Mouse (Mus musculus) stomach, postnatal 0 days (tissue): ENCODE data around the gene Nkap. TPM values are rescaled to one million over a fixed set of nuclear protein-coding genes. Genes with fewer than 3 reads are reported as not detected.
"Not testable (repeated sequence)": the region's sequence is repeated elsewhere in the genome, so short reads cannot be mapped to it uniquely, and the experiment has no call there.

Experiments used
- ATAC-seq: fragments of 200-750 bp; cut with Nextera tagmentation; 2 replicates; pipeline ENCODE4 v1.8.0; 2017; ENCODE audit not compliant: low FRiP score, low TSS enrichment
- DNase-seq: peaks from one replicate; pipeline ENCODE4 v3.0.0-alpha.2; 2016; ENCODE audit warnings: low spot score
- H3K27ac ChIP-seq: fragments of 300-500 bp; sonication (generic); replicated peaks from 2 replicates; pipeline ENCODE4 v1.5.1; 2014; ENCODE audit warnings: mild to moderate bottlenecking, control low read depth
- H3K27me3 ChIP-seq: fragments of 300-500 bp; sonication (generic); 2 replicates; pipeline ENCODE4 v1.6.1; 2014; ENCODE audit warnings: low read length; ENCODE audit not compliant: control insufficient read depth, insufficient read depth
- H3K36me3 ChIP-seq: fragments of 300-500 bp; sonication (generic); 2 replicates; pipeline ENCODE4 v1.6.1; 2014; ENCODE audit warnings: low read length, mixed read lengths; ENCODE audit not compliant: control insufficient read depth, insufficient read depth
- H3K4me1 ChIP-seq: fragments of 300-500 bp; sonication (generic); replicated peaks from 2 replicates; pipeline ENCODE4 v1.6.1; 2014; ENCODE audit warnings: antibody characterized with exemption; ENCODE audit not compliant: control insufficient read depth, insufficient read depth
- H3K4me2 ChIP-seq: fragments of 300-500 bp; sonication (generic); replicated peaks from 2 replicates; pipeline ENCODE4 v1.6.1; 2014; ENCODE audit warnings: low read depth, mild to moderate bottlenecking, control low read depth, moderate library complexity
- H3K4me3 ChIP-seq: fragments of 300-500 bp; sonication (generic); 2 replicates; pipeline ENCODE4 v1.5.1; 2014; ENCODE audit warnings: low read depth, low read length, control low read depth
- H3K9ac ChIP-seq: fragments of 300-500 bp; sonication (generic); 2 replicates; pipeline ENCODE4 v1.6.1; 2014; ENCODE audit warnings: mild to moderate bottlenecking, low read length, control low read depth, mixed read lengths
- H3K9me3 ChIP-seq: fragments of 300-500 bp; sonication (generic); 2 replicates; pipeline ENCODE4 v1.6.1; 2016; ENCODE audit warnings: low read length; ENCODE audit not compliant: control insufficient read depth
- CTCF ChIP-seq: IDR thresholded peaks from 2 replicates; pipeline ENCODE4 v1.5.1; 2016; ENCODE audit warnings: antibody characterized with exemption, low read depth, mild to moderate bottlenecking, moderate library complexity
- EP300 ChIP-seq: optimal IDR thresholded peaks from 2 replicates; pipeline ENCODE3; 2016; ENCODE audit warnings: antibody characterized with exemption
- WGBS: fragments of 180-500 bp; shearing (Covaris S2); extraction: QIAGEN DNeasy Blood & Tissue Kit; methylation state at CpG from one replicate; pipeline ENCODE4 v1.1.7; 2014; 5-methylcytosine and 5-hydroxymethylcytosine counted together
- polyA plus RNA-seq: library from polyadenylated mRNA; unstranded; fragments of >200 nt; fragmentation: Nextera tagmentation; extraction: Ambion mirVana; gene quantifications from 2 replicates; pipeline ENCODE4 v1.2.1, GENCODE M21; 2015

Nkap gene
- polyA plus RNA-seq, 1 experiment from 2014 or later, result 6.9 TPM

GRCm38 (mm10) chrX:37125511-37125910 is 1.1 kb upstream of the Nkap start:
- Histone ChIP-seq H3K9ac (no peak overlapping the region), H3K9me3 (no peaks in the 10 kb centered on the region), H3K4me1 (no peaks in the 10 kb centered on the region), H3K27ac (no peak overlapping the region), H3K36me3 (no peaks in the 10 kb centered on the region), H3K4me2 (no peak overlapping the region), H3K27me3 (no peaks in the 10 kb centered on the region), H3K4me3 (no peak overlapping the region)
- WGBS, result 92% methylated on average over 6 of the region's 7 CpGs
- TF ChIP-seq EP300, result no peak
- TF ChIP-seq CTCF, result no peak
- ATAC-seq, result no peak
- no peak for DNase-seq

DNA sequence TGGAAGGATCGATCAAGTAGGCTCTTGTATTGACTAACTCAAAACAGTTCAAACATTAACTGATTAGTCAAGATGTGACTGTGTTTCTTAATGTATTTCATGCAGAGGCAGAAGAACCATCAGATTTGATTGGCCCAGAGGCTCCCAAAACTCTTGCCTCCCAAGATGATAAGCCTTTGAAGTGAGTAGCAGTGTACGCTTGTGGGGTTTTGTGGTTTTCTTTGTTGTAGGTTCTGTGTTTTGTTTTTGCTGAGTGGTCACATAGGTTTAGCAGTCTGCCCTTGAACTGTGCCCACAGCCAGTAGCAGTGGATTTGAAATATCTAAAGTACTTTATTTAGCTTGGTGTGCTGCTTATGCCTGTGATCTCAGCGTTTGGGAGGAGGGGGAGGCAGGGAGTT is 15.1 kb downstream of the Nkap start:
- no peak for ATAC-seq
- WGBS, result 91% methylated on average over 3 of the region's 3 CpGs

DNA sequence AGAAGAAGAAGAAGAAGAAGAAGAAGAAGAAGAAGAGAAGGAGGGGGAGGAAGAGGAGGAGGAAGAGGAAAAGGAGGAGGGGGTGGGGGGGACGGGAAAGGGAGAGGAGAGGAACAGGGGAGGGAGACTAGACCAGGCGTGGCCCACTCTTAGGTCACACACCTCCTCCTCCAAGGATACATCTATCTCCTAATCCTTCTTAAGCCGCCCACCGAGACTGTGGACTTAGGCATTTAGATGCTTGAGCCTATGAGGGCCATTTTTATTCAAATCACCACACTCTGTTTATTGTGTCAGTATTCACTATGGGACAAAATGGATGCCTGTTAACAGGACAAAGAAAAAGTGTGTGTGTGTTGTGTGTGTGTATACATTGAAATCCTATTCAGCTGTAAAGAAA is 17.9 kb downstream of the Nkap start:
- not testable (repeated sequence) for H3K9me3 ChIP-seq, H3K27me3 ChIP-seq, H3K4me1 ChIP-seq, H3K36me3 ChIP-seq, H3K27ac ChIP-seq, ATAC-seq, H3K4me3 ChIP-seq, H3K4me2 ChIP-seq, DNase-seq, H3K9ac ChIP-seq
- 88% methylated on average over 2 of the region's 4 CpGs for WGBS

More for the DNA sequence above, 15.1 kb downstream of the Nkap start:
- TF ChIP-seq EP300, result no peak
- no peak for TF ChIP-seq CTCF
- Histone ChIP-seq H3K9me3 (no peaks in the 10 kb centered on the region), H3K36me3 (no peaks in the 10 kb centered on the region), H3K9ac (no peak overlapping the region), H3K4me2 (no peak overlapping the region), H3K4me1 (no peaks in the 10 kb centered on the region), H3K27me3 (no peaks in the 10 kb centered on the region), H3K4me3 (no peak overlapping the region), H3K27ac (no peak overlapping the region)
- no peak for DNase-seq

- 100% methylated on average over 2 of the region's 2 CpGs for WGBS
- Histone ChIP-seq H3K27me3 (no peaks in the 10 kb centered on the region), H3K4me2 (no peak overlapping the region), H3K9me3 (no peaks in the 10 kb centered on the region), H3K36me3 (no peaks in the 10 kb centered on the region), H3K4me3 (no peak overlapping the region), H3K9ac (no peak overlapping the region), H3K4me1 (no peaks in the 10 kb centered on the region), H3K27ac (no peak overlapping the region)
- peak; percentile 59 for TF ChIP-seq CTCF
- no peak for TF ChIP-seq EP300
- ATAC-seq (no peak), DNase-seq (peak; percentile 40)
These were observed 18.4 kb downstream of the Nkap start for GRCm38 (mm10) chrX:37144954-37145353.

DNA sequence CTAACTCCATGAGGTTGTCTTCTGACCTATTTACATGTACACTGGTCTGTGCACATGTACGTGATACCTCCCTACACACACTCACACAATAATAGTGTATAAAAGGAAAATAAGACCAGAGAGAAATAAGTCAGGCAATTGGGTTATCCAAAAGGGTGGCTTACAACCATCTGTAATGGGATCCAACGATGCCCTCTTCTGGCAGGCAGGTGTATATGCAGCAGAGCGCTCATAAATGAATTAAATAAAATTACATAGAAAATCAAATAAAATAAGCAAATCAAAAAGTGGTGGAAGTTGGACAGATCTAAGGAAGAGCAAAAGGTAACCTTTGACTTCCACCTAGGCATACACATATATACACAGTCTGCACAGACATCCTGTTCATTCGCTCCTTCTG is 31.2 kb downstream of the Nkap start:
- Histone ChIP-seq H3K9me3 (no peaks in the 10 kb centered on the region), H3K9ac (no peak overlapping the region), H3K4me2 (no peak overlapping the region), H3K27ac (no peak overlapping the region), H3K27me3 (no peaks in the 10 kb centered on the region), H3K36me3 (no peaks in the 10 kb centered on the region), H3K4me1 (no peaks in the 10 kb centered on the region), H3K4me3 (no peak overlapping the region)
- ATAC-seq (no peak), DNase-seq (no peak)
- WGBS, result 60% methylated on average over 4 of the region's 4 CpGs
- TF ChIP-seq CTCF (peak; percentile 59), EP300 (no peak)

DNA sequence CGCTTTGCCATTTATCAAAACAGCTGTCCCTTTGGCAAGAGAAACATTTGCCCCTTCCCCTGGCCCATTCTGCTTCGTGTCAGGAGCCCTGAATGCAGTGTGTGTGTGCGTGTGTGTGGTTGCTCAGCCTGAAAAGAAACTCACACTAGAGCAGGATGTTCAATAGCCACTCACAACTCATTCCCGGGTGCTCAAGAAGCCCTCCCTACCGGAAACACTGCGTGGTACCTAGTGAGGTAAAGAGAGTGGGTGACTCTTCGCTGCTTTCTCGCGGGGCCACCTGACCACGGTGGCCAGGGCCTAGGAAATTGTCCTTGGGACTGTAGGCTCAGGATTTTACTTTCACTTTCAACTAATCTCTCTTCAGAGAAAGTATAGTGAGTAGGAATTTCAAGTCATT is 34.6 kb downstream of the Nkap start:
- WGBS, result 75% methylated on average over 10 of the region's 10 CpGs

More for the DNA sequence above, 34.6 kb downstream of the Nkap start:
- Histone ChIP-seq H3K27me3 (no peaks in the 10 kb centered on the region), H3K4me3 (no peak overlapping the region), H3K9me3 (no peaks in the 10 kb centered on the region), H3K9ac (no peak overlapping the region), H3K36me3 (no peaks in the 10 kb centered on the region), H3K4me1 (no peaks in the 10 kb centered on the region), H3K4me2 (no peak overlapping the region), H3K27ac (no peak overlapping the region)
- no peak for ATAC-seq
- TF ChIP-seq EP300, result no peak
- TF ChIP-seq CTCF, result no peak
- DNase-seq, result no peak
